Mouse (Mus musculus): Measurements from ENCODE around the gene Atg10. TPM values are rescaled to one million over a fixed set of nuclear protein-coding genes. Genes with fewer than 3 reads are reported as not detected.

Gene Atg10
- polyA plus RNA-seq, 1 experiment from 2014 or later, result 18.8 TPM

DNA sequence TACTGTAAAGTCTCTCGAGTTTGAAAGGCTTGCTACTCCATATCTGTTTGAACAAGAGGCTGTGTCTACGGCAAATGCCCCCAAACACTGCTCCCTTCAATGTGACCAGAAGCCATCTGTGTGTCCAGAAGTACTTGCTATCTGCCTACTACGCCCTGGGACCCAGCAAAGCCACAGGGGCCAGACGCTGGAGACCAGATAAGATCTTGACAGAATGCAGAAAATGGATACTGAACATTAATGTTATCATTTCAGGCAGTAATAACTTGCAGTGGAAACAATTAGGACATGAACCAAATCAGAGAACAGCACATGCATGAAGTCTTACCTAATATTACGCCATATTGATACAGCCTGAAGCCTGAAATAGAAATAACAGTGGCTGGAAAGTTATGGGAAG lies 56.2 kb downstream of the Atg10 start:
- Histone ChIP-seq H3K4me3 (ENCODE audit: low read depth, low read length) (no peak overlapping the region), H3K4me2 (ENCODE audit: low read depth, low read length) (no peak overlapping the region), H3K9ac (replicated peaks; ENCODE audit: low read depth, low read length) (no peak overlapping the region), H3K9me3 (ENCODE audit: control insufficient read depth, low read length) (no peaks in the 10 kb centered on the region), H3K36me3 (ENCODE audit: control insufficient read depth, insufficient read depth, low read length) (no peaks in the 10 kb centered on the region), H3K27ac (ENCODE audit: low read depth, low read length) (no peak overlapping the region), H3K27me3 (ENCODE audit: control insufficient read depth, insufficient read depth, low read length) (no peaks in the 10 kb centered on the region), H3K4me1 (ENCODE audit: control insufficient read depth, insufficient read depth, low read length) (no peaks in the 10 kb centered on the region)
- ATAC-seq (ENCODE audit: low read depth), result no peak
- WGBS, result 90% methylated on average over 5 of the region's 5 CpGs

DNA sequence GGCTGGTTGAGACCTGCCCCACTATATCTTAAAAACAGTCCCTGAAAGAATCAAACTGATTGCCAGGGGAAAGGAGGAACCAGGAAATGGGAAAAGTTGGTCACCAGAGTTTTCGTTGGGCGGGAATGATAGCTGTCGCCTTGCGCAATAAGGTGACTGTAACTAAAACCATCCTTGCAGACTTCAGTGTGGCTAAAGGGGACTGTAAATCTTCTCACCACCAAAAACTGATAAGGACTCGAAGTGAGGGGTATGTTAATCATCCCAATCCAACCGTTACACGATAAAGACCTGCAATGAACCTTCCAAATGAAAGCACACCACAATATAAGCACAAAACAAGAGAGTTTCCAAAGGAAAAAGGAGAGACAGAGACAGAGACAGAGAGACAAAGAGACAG lies 57.5 kb downstream of the Atg10 start:
- H3K4me3 ChIP-seq (ENCODE audit: low read depth, low read length), result no peak overlapping the region
- H3K9ac ChIP-seq (replicated peaks; ENCODE audit: low read depth, low read length), result no peak overlapping the region
- no peaks in the 10 kb centered on the region for H3K36me3 ChIP-seq (ENCODE audit: control insufficient read depth, insufficient read depth, low read length)
- no peak overlapping the region for H3K4me2 ChIP-seq (ENCODE audit: low read depth, low read length)
- no peak overlapping the region for H3K27ac ChIP-seq (ENCODE audit: low read depth, low read length)
- 86% methylated on average over 7 of the region's 7 CpGs for WGBS
- no peaks in the 10 kb centered on the region for H3K9me3 ChIP-seq (ENCODE audit: control insufficient read depth, low read length)
- no peak for ATAC-seq (ENCODE audit: low read depth)
- H3K27me3 ChIP-seq (ENCODE audit: control insufficient read depth, insufficient read depth, low read length), result no peaks in the 10 kb centered on the region
- H3K4me1 ChIP-seq (ENCODE audit: control insufficient read depth, insufficient read depth, low read length), result no peaks in the 10 kb centered on the region

GRCm38 (mm10) chr13:91165200-91165599 lies 58.6 kb downstream of the Atg10 start:
- ATAC-seq (ENCODE audit: low read depth), result no peak

DNA sequence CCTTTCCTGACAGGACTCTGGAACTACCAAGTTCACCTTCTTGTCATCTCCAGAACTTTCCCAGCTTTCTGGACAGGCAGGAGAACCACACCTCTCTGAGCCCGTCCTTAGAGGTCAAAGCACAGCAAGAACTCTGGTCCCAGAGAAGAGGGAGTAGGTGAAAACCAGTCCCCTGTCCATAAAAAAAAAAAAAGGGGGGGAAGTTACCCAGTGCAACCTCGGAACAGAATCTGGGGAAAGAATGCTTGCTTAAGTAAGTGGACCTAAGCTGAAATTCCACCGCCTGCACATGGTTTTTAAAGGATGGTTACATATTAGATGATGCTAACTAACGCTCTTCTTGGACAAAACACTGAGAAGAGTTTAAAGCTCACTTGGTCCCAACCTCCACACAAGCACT lies 60.5 kb downstream of the Atg10 start:
- Histone ChIP-seq H3K4me2 (ENCODE audit: low read depth, low read length) (no peak overlapping the region), H3K36me3 (ENCODE audit: control insufficient read depth, insufficient read depth, low read length) (no peaks in the 10 kb centered on the region), H3K4me3 (ENCODE audit: low read depth, low read length) (no peak overlapping the region), H3K9me3 (ENCODE audit: control insufficient read depth, low read length) (no peaks in the 10 kb centered on the region), H3K4me1 (ENCODE audit: control insufficient read depth, insufficient read depth, low read length) (no peaks in the 10 kb centered on the region), H3K27me3 (ENCODE audit: control insufficient read depth, insufficient read depth, low read length) (no peaks in the 10 kb centered on the region), H3K27ac (ENCODE audit: low read depth, low read length) (no peak overlapping the region), H3K9ac (replicated peaks; ENCODE audit: low read depth, low read length) (no peak overlapping the region)
- 75% methylated on average over 4 of the region's 4 CpGs for WGBS
- ATAC-seq (ENCODE audit: low read depth), result no peak

More at GRCm38 (mm10) chr13:91165200-91165599, 58.6 kb downstream of the Atg10 start:
- Histone ChIP-seq H3K4me1 (ENCODE audit: control insufficient read depth, insufficient read depth, low read length) (no peaks in the 10 kb centered on the region), H3K4me2 (ENCODE audit: low read depth, low read length) (no peak overlapping the region), H3K9ac (replicated peaks; ENCODE audit: low read depth, low read length) (no peak overlapping the region), H3K36me3 (ENCODE audit: control insufficient read depth, insufficient read depth, low read length) (no peaks in the 10 kb centered on the region), H3K9me3 (ENCODE audit: control insufficient read depth, low read length) (no peaks in the 10 kb centered on the region), H3K27me3 (ENCODE audit: control insufficient read depth, insufficient read depth, low read length) (no peaks in the 10 kb centered on the region), H3K27ac (ENCODE audit: low read depth, low read length) (no peak overlapping the region), H3K4me3 (ENCODE audit: low read depth, low read length) (no peak overlapping the region)
- 69% methylated on average over 6 of the region's 6 CpGs for WGBS

DNA sequence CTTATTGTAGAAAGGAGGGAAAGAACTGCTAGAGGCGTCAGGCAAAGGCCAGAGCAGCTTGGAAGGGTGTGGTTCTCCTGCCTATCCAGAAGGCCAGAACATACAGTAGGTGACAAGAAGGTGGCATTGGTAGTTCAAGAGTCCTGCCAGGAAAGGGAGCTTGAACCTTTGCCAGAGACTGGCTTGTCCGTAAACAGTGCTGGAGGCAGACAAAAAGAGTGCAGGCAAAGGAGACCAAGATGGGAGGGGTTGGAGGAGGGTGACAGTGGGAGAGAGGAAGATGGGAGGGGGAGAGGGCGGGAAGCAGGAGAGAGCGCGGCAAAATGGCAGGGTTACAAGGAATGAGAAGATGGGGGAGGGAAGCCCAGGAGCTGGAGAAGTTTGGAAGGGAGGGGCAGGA lies 61.3 kb downstream of the Atg10 start:
- H3K27ac ChIP-seq (ENCODE audit: low read depth, low read length), result no peak overlapping the region
- H3K9ac ChIP-seq (replicated peaks; ENCODE audit: low read depth, low read length), result no peak overlapping the region
- H3K4me1 ChIP-seq (ENCODE audit: control insufficient read depth, insufficient read depth, low read length), result no peaks in the 10 kb centered on the region
- no peaks in the 10 kb centered on the region for H3K36me3 ChIP-seq (ENCODE audit: control insufficient read depth, insufficient read depth, low read length)
- 40% methylated on average over 5 of the region's 5 CpGs for WGBS
- no peaks in the 10 kb centered on the region for H3K27me3 ChIP-seq (ENCODE audit: control insufficient read depth, insufficient read depth, low read length)
- H3K4me2 ChIP-seq (ENCODE audit: low read depth, low read length), result no peak overlapping the region
- no peak overlapping the region for H3K4me3 ChIP-seq (ENCODE audit: low read depth, low read length)
- no peaks in the 10 kb centered on the region for H3K9me3 ChIP-seq (ENCODE audit: control insufficient read depth, low read length)
- ATAC-seq (ENCODE audit: low read depth), result no peak

- ATAC-seq (ENCODE audit: low read depth), result no peak
- WGBS, result 89% methylated on average over 3 of the region's 3 CpGs
Observed at GRCm38 (mm10) chr13:91160616-91161015, 63.2 kb downstream of the Atg10 start.

DNA sequence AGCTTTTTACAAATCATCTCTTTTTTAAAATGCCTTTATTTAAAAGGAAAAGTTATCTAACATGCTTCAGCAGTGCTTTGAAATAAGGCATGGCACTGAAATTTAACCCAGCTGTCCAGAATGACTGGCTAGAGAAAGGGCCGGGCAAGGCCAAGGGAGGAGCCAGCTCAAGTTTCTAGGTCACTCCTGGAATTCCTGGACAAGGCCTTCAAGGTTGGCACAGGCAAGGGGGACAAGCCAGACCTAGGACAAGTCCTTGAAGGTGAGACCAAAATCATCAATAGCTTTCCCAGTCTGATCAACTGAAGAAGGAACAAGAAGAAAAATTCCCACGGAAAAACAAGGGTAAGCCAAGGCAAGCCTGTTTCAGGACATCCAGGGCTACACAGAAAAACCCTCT lies 63.9 kb downstream of the Atg10 start:
- H3K27ac ChIP-seq (ENCODE audit: low read depth, low read length), result no peak overlapping the region
- H3K4me3 ChIP-seq (ENCODE audit: low read depth, low read length), result no peak overlapping the region
- H3K27me3 ChIP-seq (ENCODE audit: control insufficient read depth, insufficient read depth, low read length), result no peaks in the 10 kb centered on the region
- no peaks in the 10 kb centered on the region for H3K36me3 ChIP-seq (ENCODE audit: control insufficient read depth, insufficient read depth, low read length)
- H3K9ac ChIP-seq (replicated peaks; ENCODE audit: low read depth, low read length), result no peak overlapping the region
- ATAC-seq (ENCODE audit: low read depth), result no peak
- H3K4me2 ChIP-seq (ENCODE audit: low read depth, low read length), result no peak overlapping the region
- no peaks in the 10 kb centered on the region for H3K9me3 ChIP-seq (ENCODE audit: control insufficient read depth, low read length)
- H3K4me1 ChIP-seq (ENCODE audit: control insufficient read depth, insufficient read depth, low read length), result no peaks in the 10 kb centered on the region
- 87% methylated on average over 2 of the region's 2 CpGs for WGBS

More at GRCm38 (mm10) chr13:91160616-91161015, 63.2 kb downstream of the Atg10 start:
- H3K9ac ChIP-seq (replicated peaks; ENCODE audit: low read depth, low read length), result no peak overlapping the region
- no peaks in the 10 kb centered on the region for H3K4me1 ChIP-seq (ENCODE audit: control insufficient read depth, insufficient read depth, low read length)
- no peaks in the 10 kb centered on the region for H3K27me3 ChIP-seq (ENCODE audit: control insufficient read depth, insufficient read depth, low read length)
- no peaks in the 10 kb centered on the region for H3K36me3 ChIP-seq (ENCODE audit: control insufficient read depth, insufficient read depth, low read length)
- no peak overlapping the region for H3K4me3 ChIP-seq (ENCODE audit: low read depth, low read length)
- H3K9me3 ChIP-seq (ENCODE audit: control insufficient read depth, low read length), result no peaks in the 10 kb centered on the region
- no peak overlapping the region for H3K27ac ChIP-seq (ENCODE audit: low read depth, low read length)
- H3K4me2 ChIP-seq (ENCODE audit: low read depth, low read length), result no peak overlapping the region

- no peaks in the 10 kb centered on the region for H3K36me3 ChIP-seq (ENCODE audit: control insufficient read depth, insufficient read depth, low read length)
- no peaks in the 10 kb centered on the region for H3K4me1 ChIP-seq (ENCODE audit: control insufficient read depth, insufficient read depth, low read length)
- no peak for ATAC-seq (ENCODE audit: low read depth)
- H3K27me3 ChIP-seq (ENCODE audit: control insufficient read depth, insufficient read depth, low read length), result no peaks in the 10 kb centered on the region
- no peak overlapping the region for H3K4me3 ChIP-seq (ENCODE audit: low read depth, low read length)
- H3K9me3 ChIP-seq (ENCODE audit: control insufficient read depth, low read length), result no peaks in the 10 kb centered on the region
- H3K27ac ChIP-seq (ENCODE audit: low read depth, low read length), result no peak overlapping the region
- H3K9ac ChIP-seq (replicated peaks; ENCODE audit: low read depth, low read length), result no peak overlapping the region
- 95% methylated on average over 4 of the region's 4 CpGs for WGBS
- H3K4me2 ChIP-seq (ENCODE audit: low read depth, low read length), result no peak overlapping the region
Observed at GRCm38 (mm10) chr13:91157941-91158340, 65.8 kb downstream of the Atg10 start.

DNA sequence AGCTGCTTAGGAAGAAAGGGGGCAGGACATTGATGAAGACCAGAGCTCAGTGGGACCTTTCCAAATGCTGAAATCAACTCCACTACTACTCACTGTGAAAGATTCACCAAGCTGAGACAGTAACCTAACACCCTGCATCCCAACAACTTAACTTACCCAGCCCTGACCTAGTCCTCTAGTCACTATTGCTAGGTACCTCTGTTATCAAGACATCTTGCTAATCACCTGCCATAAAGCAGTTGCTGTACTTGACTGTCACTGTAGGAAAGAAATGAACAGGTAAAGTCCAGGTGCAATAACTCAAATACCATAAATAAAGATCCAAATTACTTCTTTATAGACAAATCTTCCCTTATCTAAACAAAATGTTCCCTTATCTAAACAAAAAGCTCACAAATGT lies 66.3 kb downstream of the Atg10 start:
- Histone ChIP-seq H3K36me3 (ENCODE audit: control insufficient read depth, insufficient read depth, low read length) (no peaks in the 10 kb centered on the region), H3K4me3 (ENCODE audit: low read depth, low read length) (no peak overlapping the region), H3K4me1 (ENCODE audit: control insufficient read depth, insufficient read depth, low read length) (no peaks in the 10 kb centered on the region), H3K27ac (ENCODE audit: low read depth, low read length) (no peak overlapping the region), H3K9me3 (ENCODE audit: control insufficient read depth, low read length) (no peaks in the 10 kb centered on the region), H3K27me3 (ENCODE audit: control insufficient read depth, insufficient read depth, low read length) (no peaks in the 10 kb centered on the region), H3K4me2 (ENCODE audit: low read depth, low read length) (no peak overlapping the region), H3K9ac (replicated peaks; ENCODE audit: low read depth, low read length) (no peak overlapping the region)
- no peak for ATAC-seq (ENCODE audit: low read depth)

DNA sequence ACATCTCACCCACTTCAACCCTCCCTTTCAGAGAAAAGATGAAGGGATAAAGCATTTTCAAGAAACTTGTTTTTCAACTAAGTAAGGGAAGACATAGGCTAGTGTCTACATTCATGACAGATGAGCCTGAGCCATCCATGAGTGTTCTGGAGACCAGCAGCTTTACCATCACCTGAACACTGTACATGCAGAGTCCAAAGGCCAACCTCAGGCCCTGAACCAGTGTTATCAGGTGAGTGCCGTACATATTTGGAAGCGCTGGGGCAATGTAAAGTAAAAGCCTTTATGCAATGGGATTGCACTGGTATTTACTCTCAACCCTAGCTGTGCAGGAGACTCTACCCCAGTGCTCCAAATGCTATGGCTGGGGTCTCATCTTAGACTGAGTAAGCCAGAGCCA lies 66.8 kb downstream of the Atg10 start:
- Histone ChIP-seq H3K4me1 (ENCODE audit: control insufficient read depth, insufficient read depth, low read length) (no peaks in the 10 kb centered on the region), H3K9me3 (ENCODE audit: control insufficient read depth, low read length) (no peaks in the 10 kb centered on the region), H3K4me3 (ENCODE audit: low read depth, low read length) (no peak overlapping the region), H3K27ac (ENCODE audit: low read depth, low read length) (no peak overlapping the region), H3K4me2 (ENCODE audit: low read depth, low read length) (no peak overlapping the region), H3K36me3 (ENCODE audit: control insufficient read depth, insufficient read depth, low read length) (no peaks in the 10 kb centered on the region), H3K9ac (replicated peaks; ENCODE audit: low read depth, low read length) (no peak overlapping the region), H3K27me3 (ENCODE audit: control insufficient read depth, insufficient read depth, low read length) (no peaks in the 10 kb centered on the region)
- 97% methylated on average over 2 of the region's 2 CpGs for WGBS
- ATAC-seq (ENCODE audit: low read depth), result no peak

Measured in neural tube, embryonic 14.5 days (tissue).